Mouse (Mus musculus) lung, embryonic 14.5 days (tissue): ENCODE results near the gene Mapt. TPM values are rescaled to one million over a fixed set of nuclear protein-coding genes. Genes with fewer than 3 reads are reported as not detected.

Source experiments
- ATAC-seq: fragments of 200-750 bp; cut with Nextera tagmentation; 2 replicates; pipeline ENCODE4 v1.8.0; 2017; ENCODE audit warnings: mild to moderate bottlenecking, moderate TSS enrichment, moderate library complexity; ENCODE audit not compliant: insufficient read depth
- DNase-seq: peaks from one replicate; pipeline ENCODE4 v3.0.0-alpha.2; 2015
- H3K27ac ChIP-seq: fragments of 300-500 bp; sonication (generic); 2 replicates; pipeline ENCODE4 v1.5.1; 2014; ENCODE audit warnings: low read depth, mild to moderate bottlenecking, moderate library complexity
- H3K27me3 ChIP-seq: fragments of 300-500 bp; sonication (generic); 2 replicates; pipeline ENCODE4 v1.6.1; 2014; ENCODE audit warnings: low read length, control low read depth; ENCODE audit not compliant: insufficient read depth
- H3K36me3 ChIP-seq: fragments of 300-500 bp; sonication (generic); 2 replicates; pipeline ENCODE4 v1.6.1; 2014; ENCODE audit warnings: control low read depth; ENCODE audit not compliant: insufficient read depth
- H3K4me1 ChIP-seq: fragments of 300-500 bp; sonication (generic); 2 replicates; pipeline ENCODE4 v1.6.1; 2014; ENCODE audit warnings: antibody characterized with exemption, control low read depth; ENCODE audit not compliant: insufficient read depth
- H3K4me2 ChIP-seq: fragments of 300-500 bp; sonication (generic); 2 replicates; pipeline ENCODE4 v1.6.1; 2014; ENCODE audit warnings: mild to moderate bottlenecking
- H3K4me3 ChIP-seq: fragments of 300-500 bp; sonication (generic); 2 replicates; pipeline ENCODE4 v1.5.1; 2014; ENCODE audit warnings: low read depth, low read length
- H3K9ac ChIP-seq: fragments of 300-500 bp; sonication (generic); 2 replicates; pipeline ENCODE4 v1.6.1; 2014
- H3K9me3 ChIP-seq: fragments of 300-500 bp; sonication (generic); 2 replicates; pipeline ENCODE4 v1.6.1; 2016; ENCODE audit warnings: low read depth, low read length, control low read depth
- CTCF ChIP-seq: IDR thresholded peaks from 2 replicates; pipeline ENCODE4 v1.5.1; 2016; ENCODE audit warnings: antibody characterized with exemption, low read depth
- WGBS: fragments of 180-500 bp; shearing (Covaris S2); extraction: QIAGEN DNeasy Blood & Tissue Kit; methylation state at CpG from one replicate; pipeline ENCODE4 v1.1.7; 2014; 5-methylcytosine and 5-hydroxymethylcytosine counted together
- polyA plus RNA-seq: library from polyadenylated mRNA; unstranded; fragments of >200 nt; fragmentation: Nextera tagmentation; extraction: Ambion mirVana; gene quantifications from 2 replicates; pipeline ENCODE4 v1.2.1, GENCODE M21; 2014

Mapt gene
- polyA plus RNA-seq, 1 experiment from 2014 or later: 2.5 TPM

GRCm38 (mm10) chr11:104329185-104329926, 98.2 kb downstream of the Mapt start:
- WGBS: 81% methylated on average over 11 of the region's 11 CpGs
- no peak overlapping the region for H3K4me2 ChIP-seq
- no peaks in the 10 kb centered on the region for H3K9me3 ChIP-seq
- H3K9ac ChIP-seq: no peak overlapping the region
- no peaks in the 10 kb centered on the region for H3K4me1 ChIP-seq
- no peak overlapping the region for H3K4me3 ChIP-seq
- peaks cover 25% of the 10 kb centered on the region for H3K36me3 ChIP-seq
- ATAC-seq (no peak), DNase-seq (no peak)
- H3K27me3 ChIP-seq: no peaks in the 10 kb centered on the region
- no peak overlapping the region for H3K27ac ChIP-seq
- no peak for TF ChIP-seq CTCF

GRCm38 (mm10) chr11:104330151-104330550, 99.0 kb downstream of the Mapt start:
- no peaks in the 10 kb centered on the region for H3K27me3 ChIP-seq
- no peaks in the 10 kb centered on the region for H3K4me1 ChIP-seq
- H3K9ac ChIP-seq: no peak overlapping the region
- ATAC-seq (no peak), DNase-seq (no peak)
- WGBS: 73% methylated on average over 4 of the region's 4 CpGs
- TF ChIP-seq CTCF: no peak
- H3K27ac ChIP-seq: no peak overlapping the region
- no peak overlapping the region for H3K4me2 ChIP-seq
- peaks cover 33% of the 10 kb centered on the region for H3K36me3 ChIP-seq
- H3K9me3 ChIP-seq: no peaks in the 10 kb centered on the region
- H3K4me3 ChIP-seq: no peak overlapping the region

GRCm38 (mm10) chr11:104331208-104331607, 100.0 kb downstream of the Mapt start:
- Histone ChIP-seq H3K4me1 (no peaks in the 10 kb centered on the region), H3K4me2 (no peak overlapping the region), H3K27ac (no peak overlapping the region), H3K9ac (no peak overlapping the region), H3K4me3 (no peak overlapping the region), H3K36me3 (peaks cover 44% of the 10 kb centered on the region), H3K27me3 (no peaks in the 10 kb centered on the region), H3K9me3 (no peaks in the 10 kb centered on the region)
- no peak for DNase-seq
- WGBS: 87% methylated on average over 3 of the region's 3 CpGs
- no peak for ATAC-seq
- no peak for TF ChIP-seq CTCF

GRCm38 (mm10) chr11:104332105-104332504, 100.9 kb downstream of the Mapt start:
- no peak for DNase-seq
- TF ChIP-seq CTCF: no peak
- WGBS: 83% methylated on average over 5 of the region's 5 CpGs

GRCm38 (mm10) chr11:104334115-104334514, 102.9 kb downstream of the Mapt start:
- no peak overlapping the region for H3K4me3 ChIP-seq
- ATAC-seq (no peak; the same call in 1 of the 2 replicates), DNase-seq (no peak)
- H3K4me1 ChIP-seq: no peaks in the 10 kb centered on the region
- no peaks in the 10 kb centered on the region for H3K9me3 ChIP-seq
- WGBS: 51% methylated on average over 5 of the region's 5 CpGs
- H3K27ac ChIP-seq: no peak overlapping the region
- no peak overlapping the region for H3K4me2 ChIP-seq
- no peak for TF ChIP-seq CTCF
- no peaks in the 10 kb centered on the region for H3K27me3 ChIP-seq
- H3K36me3 ChIP-seq: peaks cover 70% of the 10 kb centered on the region
- H3K9ac ChIP-seq: no peak overlapping the region

More at GRCm38 (mm10) chr11:104332105-104332504, 100.9 kb downstream of the Mapt start:
- no peak overlapping the region for H3K9ac ChIP-seq
- no peak overlapping the region for H3K4me2 ChIP-seq
- no peak for ATAC-seq
- H3K36me3 ChIP-seq: peaks cover 50% of the 10 kb centered on the region
- no peak overlapping the region for H3K4me3 ChIP-seq
- H3K27me3 ChIP-seq: no peaks in the 10 kb centered on the region
- H3K4me1 ChIP-seq: no peaks in the 10 kb centered on the region
- no peaks in the 10 kb centered on the region for H3K9me3 ChIP-seq
- H3K27ac ChIP-seq: no peak overlapping the region

GRCm38 (mm10) chr11:104334946-104335345, 103.8 kb downstream of the Mapt start:
- Histone ChIP-seq H3K27ac (no peak overlapping the region), H3K36me3 (peaks cover 76% of the 10 kb centered on the region), H3K27me3 (no peaks in the 10 kb centered on the region), H3K4me1 (no peaks in the 10 kb centered on the region), H3K9me3 (no peaks in the 10 kb centered on the region), H3K9ac (no peak overlapping the region), H3K4me3 (no peak overlapping the region), H3K4me2 (no peak overlapping the region)
- WGBS: 92% methylated on average over 13 of the region's 13 CpGs
- DNase-seq: no peak
- ATAC-seq: no peak
- no peak for TF ChIP-seq CTCF

GRCm38 (mm10) chr11:104346931-104347330, 115.7 kb downstream of the Mapt start:
- peak; percentile 55 for TF ChIP-seq CTCF
- Histone ChIP-seq H3K4me1 (no peaks in the 10 kb centered on the region), H3K9me3 (no peaks in the 10 kb centered on the region), H3K4me3 (no peak overlapping the region), H3K27me3 (no peaks in the 10 kb centered on the region), H3K9ac (no peak overlapping the region), H3K4me2 (no peak overlapping the region), H3K36me3 (peaks cover 77% of the 10 kb centered on the region), H3K27ac (no peak overlapping the region)
- 72% methylated on average over 3 of the region's 3 CpGs for WGBS
- DNase-seq: peak; percentile 44
- ATAC-seq: no peak
